Mouse (Mus musculus): ENCODE data around the gene Glce.

GRCm38 (mm10) chr9:62026600-62026999 lies 95.9 kb downstream of the Glce start, which contains the start of gene Paqr5:
- TF ChIP-seq POLR2A (IDR thresholded peaks at IDR 0.05; ENCODE audit: borderline replicate concordance, insufficient read depth, low read length): no peak
- TF ChIP-seq CTCF (IDR thresholded peaks at IDR 0.05; ENCODE audit: borderline replicate concordance, insufficient read depth, low read depth, low read length): no peak

All from cerebellum, adult 2 months (tissue).